Mouse (Mus musculus) cerebellum, adult 11 months (tissue): ENCODE results near the gene Gria1.

ENCODE experiments used
- DNase-seq: peaks from one replicate; pipeline ENCODE4 v3.0.0; 2022

Gene Gria1

DNA sequence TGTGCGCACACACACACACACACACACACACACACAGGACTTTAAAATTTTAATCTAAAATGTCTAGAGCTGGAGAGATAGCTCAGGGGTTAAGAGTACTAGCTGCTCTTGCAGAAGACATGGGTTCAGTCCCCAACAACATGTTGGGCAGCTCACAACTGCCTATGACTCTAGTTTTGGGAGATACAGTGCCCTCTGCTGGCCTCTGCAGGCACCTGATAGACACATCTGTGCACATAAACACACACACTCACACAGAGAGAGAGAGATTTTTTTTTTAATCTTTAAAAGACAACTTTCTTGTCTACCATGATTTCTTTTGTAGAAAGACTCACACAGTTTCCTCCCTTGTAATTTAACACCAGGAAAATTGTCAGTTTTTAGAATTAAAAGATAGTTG, 292.4 kb downstream of the Gria1 start:
- DNase-seq = no peak

DNA sequence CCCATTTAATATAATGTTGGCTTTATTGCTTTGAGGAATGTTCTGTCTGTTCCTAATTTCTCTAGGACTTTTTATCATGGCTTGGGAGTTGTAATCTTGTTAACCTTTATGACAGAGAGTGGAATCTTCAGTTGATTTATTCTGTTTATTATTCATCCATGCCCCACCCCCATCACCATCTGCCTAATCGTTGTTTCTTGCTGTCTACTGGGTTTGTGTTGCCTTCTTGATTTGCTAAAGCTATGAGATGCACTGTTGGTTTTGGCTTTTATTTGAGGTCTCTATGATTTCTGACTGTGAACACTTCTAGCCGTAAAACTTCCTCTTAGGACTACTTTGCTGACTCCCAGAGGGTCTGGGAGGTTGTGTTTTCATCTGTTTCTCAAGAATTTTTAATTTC, 294.9 kb downstream of the Gria1 start:
- no peak for DNase-seq

DNA sequence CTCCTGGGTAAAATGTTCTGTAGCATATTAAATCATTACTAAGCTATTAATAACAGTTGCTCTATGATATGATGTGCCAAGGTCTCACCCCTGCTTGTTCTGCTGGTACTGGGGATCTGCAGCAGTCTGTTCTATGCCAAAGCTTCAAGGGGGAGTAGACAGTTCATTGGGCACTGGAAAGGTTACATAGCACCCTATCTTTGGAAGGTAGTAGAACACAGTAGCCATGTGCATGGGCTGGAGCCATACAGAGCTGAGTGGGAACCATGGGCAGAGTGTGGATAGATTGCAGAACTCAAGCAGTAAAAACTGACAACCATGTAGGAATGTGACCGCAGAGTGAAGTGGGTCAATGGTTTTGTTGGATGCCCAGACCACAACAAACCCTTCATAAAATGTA, 295.7 kb downstream of the Gria1 start:
- no peak for DNase-seq

DNA sequence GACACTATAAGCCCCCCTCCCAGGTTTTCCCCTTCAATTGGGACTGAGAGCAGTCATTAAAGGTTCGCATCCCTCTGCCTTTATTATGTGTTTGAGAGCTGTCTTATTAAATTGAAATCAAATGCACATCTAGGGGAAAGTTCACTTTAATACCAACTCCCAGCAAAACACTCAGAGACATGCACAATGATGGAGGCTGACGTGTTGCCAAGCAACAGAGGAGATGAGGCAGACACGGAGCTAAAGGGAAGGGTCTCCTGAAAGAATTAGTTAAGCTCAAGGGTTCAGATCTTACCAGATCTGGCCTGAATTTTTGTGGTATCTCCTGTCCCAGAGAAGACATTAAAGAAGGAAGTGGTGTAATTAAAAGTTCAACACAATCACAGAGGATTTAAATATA, 305.9 kb downstream of the Gria1 start:
- DNase-seq = no peak

DNA sequence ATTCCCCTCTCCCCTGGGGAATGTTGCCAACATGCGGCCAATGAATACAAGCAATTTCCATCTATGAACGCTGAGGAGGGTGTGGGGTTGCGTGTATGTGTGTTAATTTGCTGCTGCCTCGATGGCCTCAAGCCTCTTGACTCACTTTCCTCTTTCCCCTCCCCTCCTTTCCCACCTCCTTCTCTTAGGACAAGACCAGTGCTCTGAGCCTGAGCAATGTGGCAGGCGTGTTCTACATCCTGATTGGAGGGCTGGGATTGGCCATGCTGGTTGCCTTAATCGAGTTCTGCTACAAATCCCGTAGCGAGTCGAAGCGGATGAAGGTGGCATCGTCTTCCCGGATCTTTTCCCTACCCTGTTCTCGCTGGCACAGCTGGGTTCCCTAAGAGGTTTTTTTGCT, 306.3 kb downstream of the Gria1 start:
- no peak for DNase-seq

DNA sequence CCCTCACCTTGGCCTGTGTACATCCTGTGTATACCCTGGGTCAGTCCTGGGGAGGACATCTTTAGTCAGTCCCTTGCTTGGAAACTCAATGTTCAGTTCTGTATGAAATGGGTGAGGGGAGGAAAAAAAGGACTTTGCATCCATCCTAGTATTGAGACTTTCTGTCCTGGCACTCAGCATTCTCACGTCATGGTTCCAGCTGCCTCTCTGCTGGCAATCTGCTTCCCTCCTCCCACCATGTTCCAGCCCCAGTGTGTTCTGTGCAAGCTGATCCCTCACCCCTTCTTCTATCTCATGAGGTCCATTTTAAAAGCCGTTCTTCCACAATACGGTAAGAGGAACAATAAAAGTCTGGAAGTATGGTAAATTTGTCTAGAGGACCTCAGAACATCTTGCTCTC, 308.2 kb downstream of the Gria1 start:
- no peak for DNase-seq

DNA sequence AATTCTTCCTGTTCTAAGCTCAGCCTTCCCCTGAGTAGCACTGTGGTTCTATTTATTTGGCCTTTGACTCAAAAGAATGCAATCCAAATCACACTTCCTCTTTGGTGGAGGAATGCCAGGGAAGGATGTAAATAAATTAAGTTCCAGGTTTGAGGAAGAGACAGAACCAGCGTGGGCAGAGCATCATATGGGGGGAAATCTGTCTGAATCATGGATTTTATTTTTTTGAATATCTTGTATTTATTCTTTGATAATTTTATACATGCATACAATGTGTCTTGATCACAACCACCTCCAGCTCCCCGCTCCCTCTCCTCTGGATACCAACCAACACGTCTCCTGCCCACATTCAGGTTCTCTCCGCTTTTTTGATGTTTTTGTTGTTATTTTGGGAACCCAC, 312.9 kb downstream of the Gria1 start:
- DNase-seq = no peak
